Mouse (Mus musculus): ENCODE results near the gene Mipep.

DNA sequence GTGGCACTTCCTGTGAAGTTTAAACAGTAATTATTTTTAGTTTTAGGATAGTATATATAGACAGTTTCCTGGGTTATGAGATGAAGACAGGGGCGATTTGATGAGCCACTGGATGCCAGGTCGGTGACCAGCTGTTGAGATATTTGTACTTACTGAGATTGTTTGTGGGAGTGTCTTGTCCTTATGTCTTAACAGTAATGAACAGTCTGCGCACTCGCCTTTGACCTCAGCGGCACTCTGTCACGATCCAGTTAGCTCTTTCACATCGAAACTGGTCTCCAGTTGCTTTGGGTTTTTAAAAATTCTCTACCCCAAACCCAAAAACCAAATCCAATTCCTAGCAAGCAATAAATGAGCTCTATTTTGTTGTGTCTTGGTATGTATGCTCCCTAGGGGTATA, 59.2 kb downstream of the Mipep start:
- TF ChIP-seq CTCF (IDR thresholded peaks at IDR 0.05; ENCODE audit: insufficient read depth, low read depth, low read length): no peak
- TF ChIP-seq POLR2A (IDR thresholded peaks at IDR 0.05; ENCODE audit: insufficient read depth, low read depth, low read length): no peak
